Mouse (Mus musculus) T-helper 1 cell (primary cell): Measurements from ENCODE around the gene Ubxn1.

Experiments used
- in situ Hi-C: fragments of 300-600 bp; cut with MboI, MseI; formaldehyde crosslinking; loops from one replicate; pipeline ENCODE4 v1.15.1; 2025; ENCODE audit warnings: high pct_unique_total_duplicates

Ubxn1 gene

DNA sequence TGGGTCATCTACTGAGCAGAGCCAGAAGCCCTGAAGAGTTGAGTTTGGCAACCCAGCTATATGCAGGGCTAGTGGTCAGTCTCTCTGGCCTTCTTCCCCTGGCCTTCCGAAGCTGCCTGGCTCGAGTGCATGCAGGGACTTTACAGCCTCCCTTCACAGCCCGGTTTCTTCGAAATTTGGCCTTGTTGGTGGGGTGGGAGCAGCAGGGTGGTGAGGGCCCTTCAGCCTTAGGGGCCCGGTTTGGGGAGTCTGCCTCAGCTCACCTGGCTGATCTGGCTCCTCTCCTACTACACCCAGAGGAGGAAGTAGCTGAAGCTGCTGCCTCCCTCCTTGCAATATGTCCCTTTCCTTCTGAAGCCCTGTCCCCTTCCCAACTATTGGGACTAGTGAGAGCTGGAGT is 24.9 kb downstream of the Ubxn1 start:
- in situ Hi-C loops = loop anchor here (5.0 kb wide), 2 partner anchors 79 to 169 kb away; partner anchors contain the start of gene Ttc9c

DNA sequence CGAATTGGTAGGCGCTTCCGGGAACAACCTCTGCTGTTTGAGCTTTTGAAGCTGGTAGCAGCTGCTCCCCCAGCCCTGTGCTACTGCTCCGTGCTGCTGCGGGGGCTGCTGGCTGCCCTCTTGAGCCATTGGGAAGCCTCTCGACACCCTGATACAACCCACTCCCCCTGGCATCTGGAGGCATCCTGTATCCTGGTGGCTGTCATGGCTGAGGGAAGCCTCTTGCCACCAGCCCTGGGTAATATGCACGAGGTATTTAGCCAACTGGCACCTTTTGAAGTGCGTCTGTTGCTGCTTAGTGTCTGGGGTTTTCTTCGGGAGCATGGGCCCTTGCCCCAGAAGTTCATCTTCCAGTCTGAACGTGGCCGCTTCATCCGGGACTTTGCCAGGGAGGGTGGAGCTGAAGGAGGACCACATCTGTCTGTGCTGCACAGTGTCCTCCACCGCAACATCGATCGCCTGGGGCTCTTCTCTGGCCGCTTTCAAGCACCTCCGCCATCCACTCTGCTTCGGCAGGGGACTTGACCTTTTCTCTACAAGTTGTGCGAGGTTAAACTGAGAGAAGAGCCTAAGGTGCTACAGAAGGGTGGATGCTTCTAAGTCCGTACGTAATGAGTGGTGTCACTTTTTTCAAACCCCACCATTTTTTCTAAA is 26.0 kb downstream of the Ubxn1 start:
- in situ Hi-C loops = loop anchor here (5.0 kb wide), 2 partner anchors 80 to 170 kb away; partner anchors contain the start of gene Ttc9c

DNA sequence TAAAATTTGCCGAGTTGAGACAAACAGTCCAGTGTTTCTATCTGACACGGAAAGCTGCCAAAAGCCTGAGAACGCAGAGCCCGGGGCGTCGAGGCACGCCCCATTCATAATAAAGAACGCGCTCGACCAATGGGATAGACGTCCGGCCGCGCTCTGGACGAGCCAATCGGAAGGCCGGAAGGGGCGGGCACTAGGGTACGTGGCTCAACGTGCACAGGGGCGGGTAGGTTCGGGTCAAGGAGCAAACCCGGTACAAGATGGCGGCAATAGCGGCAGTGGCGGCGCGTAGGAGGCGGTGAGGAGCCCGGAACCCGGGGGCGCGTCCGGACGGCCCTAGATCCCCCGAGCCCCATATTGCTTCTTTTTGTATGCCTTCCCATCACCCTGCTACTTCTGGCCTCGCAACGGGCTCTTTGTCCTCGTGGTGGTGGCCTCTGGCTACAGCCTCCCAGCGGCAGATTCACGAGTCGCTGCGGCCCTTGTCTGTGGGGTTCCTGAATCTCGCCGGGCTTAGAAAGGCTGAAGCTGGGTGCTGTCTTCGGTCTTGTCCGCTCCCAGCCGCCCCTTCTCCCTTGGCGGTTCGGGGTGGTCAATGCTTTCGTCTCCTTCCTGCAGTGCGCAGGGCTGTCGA is 26.7 kb downstream of the Ubxn1 start, which contains the start of gene Ganab:
TSS of gene Ganab (plus strand) at position 207 of the 631 bp plus-strand sequence.
- in situ Hi-C loops = loop anchor here (5.0 kb wide), 2 partner anchors 81 to 171 kb away; partner anchors contain the start of gene Ttc9c

DNA sequence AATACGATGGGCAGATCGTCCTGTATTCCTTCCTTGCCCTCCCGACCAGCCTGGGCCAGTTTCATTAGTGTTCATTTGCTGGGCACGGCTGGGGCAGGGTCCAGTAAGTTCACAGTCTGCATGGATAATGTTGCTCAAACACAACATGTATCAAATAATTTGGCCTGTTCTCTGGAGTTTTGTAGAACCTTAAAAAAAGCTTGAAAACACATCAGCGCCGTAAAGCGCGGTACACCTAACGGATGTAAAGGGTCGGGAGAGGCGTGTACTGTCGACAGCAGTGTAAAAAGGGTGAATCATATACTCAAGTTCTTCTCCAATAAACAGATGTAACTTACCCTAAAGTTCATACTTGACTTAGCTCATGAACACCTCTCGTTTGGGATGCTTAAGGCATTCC is 27.3 kb downstream of the Ubxn1 start:
- in situ Hi-C loops = loop anchor here (5.0 kb wide), 2 partner anchors 81 to 171 kb away; partner anchors contain the start of gene Ttc9c

DNA sequence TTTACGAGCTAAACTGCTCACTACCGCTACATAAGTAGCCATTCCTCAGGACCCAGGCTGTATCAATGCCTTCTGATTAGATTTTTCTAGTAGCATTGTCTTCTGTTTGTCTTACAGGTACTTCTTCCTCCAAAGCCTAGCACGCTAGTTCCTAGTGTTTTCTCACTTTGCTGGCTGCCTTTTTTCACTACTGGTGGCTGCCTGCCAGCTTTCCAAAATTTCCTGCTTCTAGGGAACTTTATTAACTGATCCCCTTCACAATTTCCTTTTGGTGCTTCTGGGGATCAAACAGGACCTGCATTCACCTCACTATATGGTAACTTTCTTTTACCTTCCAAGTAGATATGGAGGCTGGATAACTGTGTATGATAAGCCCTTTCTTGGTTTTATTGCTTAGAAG is 27.8 kb downstream of the Ubxn1 start:
- in situ Hi-C loops = loop anchor here (5.0 kb wide), 2 partner anchors 82 to 172 kb away; partner anchors contain the start of gene Ttc9c

DNA sequence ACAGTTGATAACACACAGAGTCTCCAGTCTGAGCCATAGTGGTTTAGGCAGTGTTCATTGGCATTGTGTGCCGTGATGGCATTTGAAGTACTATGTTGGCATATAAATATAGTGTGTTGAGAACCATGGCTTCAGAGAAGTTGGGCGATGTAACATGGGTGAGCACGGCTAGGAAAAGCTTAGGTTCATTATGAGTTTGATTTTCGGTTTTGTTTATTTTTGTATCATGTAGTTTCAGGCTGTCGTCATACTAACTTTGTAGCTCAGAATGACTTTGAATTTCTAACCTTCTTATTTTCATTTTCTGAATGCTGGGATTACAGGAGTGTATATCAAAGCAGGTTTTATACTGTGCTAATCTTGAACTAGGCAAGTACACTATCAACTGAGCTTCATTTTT is 32.1 kb downstream of the Ubxn1 start:
- in situ Hi-C loops = loop anchor here (10.0 kb wide), 1 partner anchor 1869 kb away; the partner anchor contains the start of gene Stip1

DNA sequence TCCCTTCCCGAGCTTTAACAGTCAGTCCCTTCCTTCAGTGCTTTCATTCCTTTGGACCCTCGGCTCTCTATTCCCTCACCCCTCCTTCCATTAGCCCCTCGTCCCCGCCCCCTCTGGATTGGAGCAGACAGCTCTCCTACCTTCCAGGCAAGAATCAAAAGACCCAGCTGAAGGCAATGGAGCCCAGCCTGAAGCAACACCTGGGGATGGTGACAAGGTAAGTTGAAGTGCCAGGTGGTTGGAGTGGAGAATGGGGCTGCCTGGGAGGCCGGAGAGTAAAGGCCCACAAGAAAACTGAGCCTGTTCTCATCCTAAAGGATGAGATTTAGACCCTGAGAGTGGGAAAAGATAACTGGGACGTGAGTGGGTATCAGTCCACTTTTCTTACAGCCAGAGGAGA is 37.2 kb downstream of the Ubxn1 start:
- in situ Hi-C loops = loop anchor here (10.0 kb wide), 1 partner anchor 1874 kb away; the partner anchor contains the start of gene Stip1

DNA sequence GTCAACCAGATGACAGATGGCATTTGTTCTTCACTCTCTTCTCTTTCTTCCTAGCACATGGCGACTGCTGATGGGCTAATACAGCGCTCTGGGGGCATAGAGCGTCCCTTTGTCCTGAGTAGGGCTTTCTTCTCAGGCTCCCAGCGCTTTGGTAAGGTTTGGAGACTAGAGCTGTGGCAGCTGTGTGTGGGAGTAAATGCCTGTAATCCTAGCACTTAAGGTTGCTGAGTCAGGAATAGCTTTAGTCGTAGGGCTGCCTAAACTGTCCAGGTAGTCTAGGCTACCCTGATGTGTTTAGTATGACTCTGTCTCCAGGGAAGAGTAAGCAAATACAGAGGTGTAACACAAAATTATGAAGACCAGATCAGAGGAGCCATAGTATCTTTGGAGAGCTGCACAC is 40.5 kb downstream of the Ubxn1 start:
- in situ Hi-C loops = loop anchor here (10.0 kb wide), 1 partner anchor 1687 kb away; no protein-coding TSS in a partner anchor

DNA sequence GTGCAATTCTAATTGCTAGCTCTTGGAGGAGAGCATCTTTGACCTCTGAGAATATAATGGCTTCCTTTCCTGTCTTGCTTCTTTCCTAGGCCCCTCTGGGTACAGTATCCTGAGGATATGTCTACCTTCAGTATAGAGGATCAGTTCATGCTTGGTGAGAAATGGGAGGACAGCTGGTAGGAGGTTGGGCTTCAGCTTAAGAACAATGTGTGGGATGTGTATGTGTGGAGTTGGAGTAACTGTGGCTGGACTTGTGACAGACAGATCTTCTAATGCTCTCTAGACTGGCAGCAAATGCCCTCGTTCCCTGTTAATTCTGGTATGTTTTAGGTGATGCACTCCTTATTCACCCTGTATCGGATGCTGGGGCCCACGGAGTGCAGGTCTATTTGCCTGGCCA is 42.9 kb downstream of the Ubxn1 start:
- in situ Hi-C loops = loop anchor here (10.0 kb wide), 1 partner anchor 1689 kb away; no protein-coding TSS in a partner anchor

DNA sequence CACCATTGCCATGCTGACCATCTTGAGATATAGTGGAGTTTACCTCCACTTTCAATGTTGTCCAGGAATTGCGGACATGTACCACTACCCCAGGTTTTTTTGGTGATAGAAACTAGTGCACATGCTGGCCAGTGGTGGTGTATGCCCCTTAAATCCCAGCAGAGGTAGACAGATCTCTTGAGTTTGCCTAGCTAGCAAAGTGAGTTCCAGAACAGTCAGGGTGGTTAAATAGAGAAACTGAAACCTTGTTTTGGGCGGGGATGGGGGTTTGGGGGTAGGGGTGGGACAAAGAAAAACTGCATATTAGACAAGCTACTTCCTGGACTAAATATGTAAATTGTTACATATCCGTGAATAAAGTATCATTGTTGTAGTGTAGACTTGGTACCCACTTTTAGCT is 47.7 kb downstream of the Ubxn1 start:
- in situ Hi-C loops = loop anchor here (10.0 kb wide), 1 partner anchor 1694 kb away; no protein-coding TSS in a partner anchor

DNA sequence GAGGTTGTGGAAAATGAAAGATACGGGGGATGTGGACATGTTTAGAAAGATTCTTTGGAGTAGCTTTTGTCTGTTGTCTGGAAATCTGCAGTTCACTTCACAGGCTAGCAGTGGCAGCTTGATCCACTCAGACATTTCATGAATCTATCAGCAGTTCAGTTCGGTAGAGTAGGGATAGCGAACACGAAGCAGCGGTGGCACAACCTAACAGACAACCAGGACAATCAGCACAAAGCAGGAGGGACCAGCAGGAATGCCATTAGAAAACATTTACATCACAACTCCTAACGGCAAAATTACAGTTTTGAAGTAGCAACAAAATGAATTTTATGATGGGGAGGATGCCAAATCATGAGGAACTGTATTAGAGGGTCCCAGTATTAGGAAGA is 48.4 kb downstream of the Ubxn1 start:
- in situ Hi-C loops = loop anchor here (10.0 kb wide), 1 partner anchor 1695 kb away; no protein-coding TSS in a partner anchor

DNA sequence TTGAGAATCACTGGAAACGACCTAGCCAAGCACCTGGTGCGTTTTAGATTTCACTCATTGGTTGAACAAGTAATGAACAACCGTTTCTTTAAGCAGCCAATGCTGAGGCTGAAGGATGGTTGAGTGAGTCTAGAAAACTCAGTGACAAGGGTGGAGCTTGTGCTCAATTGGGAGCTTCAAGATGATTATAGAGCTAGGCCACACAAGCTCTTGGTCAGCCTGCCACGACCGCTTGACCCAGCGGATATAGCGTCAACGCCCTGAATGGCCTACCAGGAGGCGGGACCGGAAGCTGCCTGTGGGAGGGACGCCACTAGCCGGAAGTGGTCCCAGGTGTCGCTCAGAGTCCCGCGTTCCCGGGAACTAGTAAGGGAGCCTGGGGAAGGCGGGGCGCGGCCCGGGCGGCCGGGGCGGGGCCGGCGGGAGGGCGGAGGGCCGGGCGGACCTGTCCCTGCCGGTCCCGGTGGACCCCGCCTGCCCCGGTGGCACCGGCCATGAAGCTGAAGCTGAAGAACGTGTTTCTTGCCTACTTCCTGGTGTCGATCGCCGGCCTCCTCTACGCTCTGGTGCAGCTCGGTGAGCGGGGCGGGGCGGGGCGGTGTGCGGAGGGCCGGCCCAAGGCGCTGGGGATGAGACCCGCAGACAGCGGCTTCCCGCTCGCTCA is 48.9 kb downstream of the Ubxn1 start, which contains the start of gene B3gat3:
TSS of gene B3gat3 (plus strand) at position 302 of the 664 bp plus-strand sequence.
- in situ Hi-C loops = no loop called here

DNA sequence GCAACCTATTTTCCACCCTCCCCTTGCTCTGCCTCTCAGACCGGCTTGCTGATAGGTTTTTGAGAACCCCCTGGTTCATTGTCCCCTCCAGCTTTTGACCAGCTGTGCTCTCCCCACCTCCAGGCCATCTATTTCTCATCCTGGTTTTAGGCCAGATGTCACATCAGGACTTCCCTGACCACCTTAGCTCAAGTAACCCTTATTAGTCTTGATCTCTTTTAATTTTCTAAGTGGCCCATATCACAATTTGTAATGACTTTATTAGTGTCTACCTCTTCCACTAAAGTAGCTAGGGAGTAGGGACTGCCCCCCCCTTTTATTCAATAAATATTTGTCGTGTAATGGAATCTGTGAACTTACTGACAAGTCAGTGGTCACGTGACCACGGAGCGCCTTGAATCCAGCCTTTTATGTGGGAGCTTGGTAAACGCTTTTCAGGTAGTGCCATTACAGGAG is 49.6 kb downstream of the Ubxn1 start:
- in situ Hi-C loops = no loop called here

DNA sequence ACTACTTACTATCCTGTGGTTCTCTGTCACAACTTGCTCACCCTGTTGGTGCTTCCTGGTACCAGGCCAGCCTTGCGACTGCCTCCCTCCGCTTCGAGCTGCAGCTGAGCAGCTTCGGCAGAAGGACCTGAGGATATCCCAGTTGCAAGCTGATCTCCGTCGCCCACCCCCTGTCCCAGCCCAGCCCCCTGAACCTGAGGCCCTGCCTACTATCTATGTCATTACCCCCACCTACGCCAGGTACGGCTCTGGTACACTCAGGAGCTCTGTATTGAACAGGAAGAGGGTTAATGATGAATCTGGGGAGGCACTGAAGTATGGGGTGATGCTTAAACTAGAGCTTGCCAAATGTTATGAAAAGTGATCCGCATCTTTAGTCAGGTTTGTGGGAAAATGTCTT is 50.4 kb downstream of the Ubxn1 start:
- in situ Hi-C loops = no loop called here
